Mouse (Mus musculus) intestine, postnatal 0 days (tissue): Measurements from ENCODE around the gene Mlx. TPM values are rescaled to one million over a fixed set of nuclear protein-coding genes. Genes with fewer than 3 reads are reported as not detected.
A peak's percentile ranks its signal among the peaks of the same experiment; 100 is the strongest.

ENCODE experiments used
- ATAC-seq: fragments of 200-750 bp; cut with Nextera tagmentation; 2 replicates; pipeline ENCODE4 v1.8.0; 2017; ENCODE audit warnings: mild to moderate bottlenecking, moderate TSS enrichment, moderate library complexity
- H3K27ac ChIP-seq: fragments of 300-500 bp; sonication (generic); 2 replicates; pipeline ENCODE4 v1.5.1; 2014; ENCODE audit warnings: mild to moderate bottlenecking, low read depth, low read length, moderate library complexity
- H3K27me3 ChIP-seq: fragments of 300-500 bp; sonication (generic); replicated peaks from 2 replicates; pipeline ENCODE4 v1.6.1; 2014; ENCODE audit warnings: low read length, mixed read lengths; ENCODE audit not compliant: control insufficient read depth, insufficient read depth
- H3K36me3 ChIP-seq: fragments of 300-500 bp; sonication (generic); 2 replicates; pipeline ENCODE4 v1.6.1; 2014; ENCODE audit warnings: mild to moderate bottlenecking, moderate library complexity; ENCODE audit not compliant: control insufficient read depth, insufficient read depth
- H3K4me1 ChIP-seq: fragments of 300-500 bp; sonication (generic); replicated peaks from 2 replicates; pipeline ENCODE4 v1.6.1; 2014; ENCODE audit warnings: antibody characterized with exemption, low read length, mixed read lengths; ENCODE audit not compliant: control insufficient read depth, insufficient read depth
- H3K4me2 ChIP-seq: fragments of 300-500 bp; sonication (generic); replicated peaks from 2 replicates; pipeline ENCODE4 v1.6.1; 2014; ENCODE audit warnings: low read depth, mild to moderate bottlenecking, moderate library complexity
- H3K4me3 ChIP-seq: fragments of 300-500 bp; sonication (generic); 2 replicates; pipeline ENCODE4 v1.5.1; 2014; ENCODE audit warnings: low read depth, low read length
- H3K9ac ChIP-seq: fragments of 300-500 bp; sonication (generic); 2 replicates; pipeline ENCODE4 v1.6.1; 2014; ENCODE audit warnings: mild to moderate bottlenecking, low read depth, low read length
- H3K9me3 ChIP-seq: fragments of 300-500 bp; sonication (generic); 2 replicates; pipeline ENCODE4 v1.6.1; 2016; ENCODE audit warnings: mixed run types; ENCODE audit not compliant: control insufficient read depth
- CTCF ChIP-seq: sonication (generic); IDR thresholded peaks from 2 replicates; pipeline ENCODE4 v1.5.1; 2016; ENCODE audit warnings: low read depth, mild to moderate bottlenecking, control low read depth, antibody characterized with exemption, moderate library complexity
- WGBS: fragments of 180-500 bp; shearing (Covaris S2); extraction: QIAGEN DNeasy Blood & Tissue Kit; methylation state at CpG from one replicate; pipeline ENCODE4 v1.1.7; 2014; 5-methylcytosine and 5-hydroxymethylcytosine counted together
- polyA plus RNA-seq: library from polyadenylated mRNA; unstranded; fragments of >200 nt; fragmentation: Nextera tagmentation; extraction: Ambion mirVana; gene quantifications from 2 replicates; pipeline ENCODE4 v1.2.1, GENCODE M21; 2015

The Mlx gene
- polyA plus RNA-seq, 1 experiment from 2014 or later: 93.3 TPM

DNA sequence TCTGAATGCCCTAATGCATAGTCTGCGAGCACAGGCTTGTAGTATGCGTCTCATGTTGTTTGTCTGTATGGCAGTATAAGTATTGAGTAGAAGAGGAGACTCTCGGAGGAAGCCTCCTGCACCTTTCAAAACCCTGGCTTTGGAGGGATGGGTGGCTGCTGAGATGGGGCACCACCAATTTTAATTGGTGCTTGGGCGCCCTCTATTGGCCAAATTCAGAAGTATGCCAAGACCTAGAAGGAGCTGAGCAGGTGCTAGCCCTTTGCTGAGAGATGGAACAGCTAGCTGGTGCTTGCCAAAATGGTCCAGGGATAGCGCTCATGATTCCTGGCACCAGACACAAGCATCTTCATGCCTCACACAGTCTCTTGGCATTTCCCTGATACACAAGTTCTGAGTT lies 29.2 kb upstream of the Mlx start:
- Histone ChIP-seq H3K27ac (no peak overlapping the region), H3K4me1 (peaks cover 16% of the 10 kb centered on the region), H3K4me2 (no peak overlapping the region), H3K4me3 (no peak overlapping the region), H3K9ac (no peak overlapping the region), H3K27me3 (no peaks in the 10 kb centered on the region), H3K36me3 (peaks cover 18% of the 10 kb centered on the region), H3K9me3 (no peaks in the 10 kb centered on the region)
- 23% methylated on average over 5 of the region's 5 CpGs for WGBS
- ATAC-seq: no peak
- TF ChIP-seq CTCF: peak; percentile 89

- WGBS: 36% methylated on average over 5 of the region's 5 CpGs
- Histone ChIP-seq H3K4me1 (peaks cover 24% of the 10 kb centered on the region), H3K4me2 (no peak overlapping the region), H3K27me3 (no peaks in the 10 kb centered on the region), H3K9me3 (no peaks in the 10 kb centered on the region), H3K9ac (no peak overlapping the region), H3K27ac (peak overlapping the region; percentile 21; the same call in 1 of the 2 replicates), H3K36me3 (peaks cover 18% of the 10 kb centered on the region), H3K4me3 (no peak overlapping the region)
- no peak for ATAC-seq
- TF ChIP-seq CTCF: no peak
These were observed 28.4 kb upstream of the Mlx start for GRCm38 (mm10) chr11:101058726-101059125.

- H3K27ac ChIP-seq: peak overlapping the region; percentile 71
- no peak overlapping the region for H3K4me3 ChIP-seq
- H3K4me1 ChIP-seq: peaks cover 27% of the 10 kb centered on the region
- peaks cover 18% of the 10 kb centered on the region for H3K36me3 ChIP-seq
- H3K9me3 ChIP-seq: no peaks in the 10 kb centered on the region
- H3K27me3 ChIP-seq: no peaks in the 10 kb centered on the region
- H3K4me2 ChIP-seq: no peak overlapping the region
- ATAC-seq: no peak
- no peak overlapping the region for H3K9ac ChIP-seq
- 78% methylated on average over 10 of the region's 10 CpGs for WGBS
- no peak for TF ChIP-seq CTCF
These were observed 27.6 kb upstream of the Mlx start for GRCm38 (mm10) chr11:101059473-101059872.

DNA sequence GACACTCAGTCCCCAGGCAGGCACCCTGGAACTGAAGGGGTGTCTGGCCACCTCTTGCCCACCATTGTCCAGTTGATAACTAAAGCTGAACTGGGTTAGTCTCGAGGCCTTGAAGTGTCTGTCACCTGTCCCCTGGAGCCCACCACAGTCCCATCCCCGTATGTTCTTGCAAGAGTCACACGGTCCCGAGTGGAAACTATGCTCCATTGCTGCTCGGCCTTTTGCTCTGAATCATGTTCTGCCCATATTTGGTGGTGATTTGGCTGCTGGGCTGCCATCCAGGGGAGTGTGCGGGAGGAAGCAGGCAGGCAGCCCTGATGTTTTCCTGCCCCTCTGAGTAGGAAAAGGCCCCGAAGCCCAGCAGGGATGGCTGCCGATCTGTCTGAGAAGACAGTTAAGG lies 27.0 kb upstream of the Mlx start:
- no peak for TF ChIP-seq CTCF
- H3K9ac ChIP-seq: no peak overlapping the region
- H3K36me3 ChIP-seq: peaks cover 18% of the 10 kb centered on the region
- H3K9me3 ChIP-seq: no peaks in the 10 kb centered on the region
- H3K27me3 ChIP-seq: no peaks in the 10 kb centered on the region
- peaks cover 27% of the 10 kb centered on the region for H3K4me1 ChIP-seq
- WGBS: 56% methylated on average over 8 of the region's 8 CpGs
- no peak overlapping the region for H3K4me3 ChIP-seq
- no peak overlapping the region for H3K4me2 ChIP-seq
- ATAC-seq: no peak
- peak overlapping the region; percentile 71 for H3K27ac ChIP-seq

GRCm38 (mm10) chr11:101061049-101061448 lies 26.0 kb upstream of the Mlx start:
- 84% methylated on average over 5 of the region's 5 CpGs for WGBS
- Histone ChIP-seq H3K9me3 (no peaks in the 10 kb centered on the region), H3K4me1 (peaks cover 28% of the 10 kb centered on the region), H3K4me2 (no peak overlapping the region), H3K27ac (no peak overlapping the region), H3K36me3 (peaks cover 12% of the 10 kb centered on the region), H3K9ac (no peak overlapping the region), H3K27me3 (no peaks in the 10 kb centered on the region), H3K4me3 (no peak overlapping the region)
- no peak for TF ChIP-seq CTCF
- ATAC-seq: no peak

GRCm38 (mm10) chr11:101062165-101062884 lies 24.8 kb upstream of the Mlx start:
- Histone ChIP-seq H3K9me3 (no peaks in the 10 kb centered on the region), H3K36me3 (peaks cover 12% of the 10 kb centered on the region), H3K9ac (no peak overlapping the region), H3K4me1 (peaks cover 23% of the 10 kb centered on the region), H3K27ac (peak overlapping the region; percentile 92; the same call in 1 of the 2 replicates), H3K4me2 (no peak overlapping the region), H3K27me3 (no peaks in the 10 kb centered on the region), H3K4me3 (no peak overlapping the region)
- no peak for ATAC-seq
- TF ChIP-seq CTCF: peak; percentile 48
- 73% methylated on average over 12 of the region's 12 CpGs for WGBS
